Mouse (Mus musculus): ENCODE data around the gene Mindy3.

Mindy3 gene

DNA sequence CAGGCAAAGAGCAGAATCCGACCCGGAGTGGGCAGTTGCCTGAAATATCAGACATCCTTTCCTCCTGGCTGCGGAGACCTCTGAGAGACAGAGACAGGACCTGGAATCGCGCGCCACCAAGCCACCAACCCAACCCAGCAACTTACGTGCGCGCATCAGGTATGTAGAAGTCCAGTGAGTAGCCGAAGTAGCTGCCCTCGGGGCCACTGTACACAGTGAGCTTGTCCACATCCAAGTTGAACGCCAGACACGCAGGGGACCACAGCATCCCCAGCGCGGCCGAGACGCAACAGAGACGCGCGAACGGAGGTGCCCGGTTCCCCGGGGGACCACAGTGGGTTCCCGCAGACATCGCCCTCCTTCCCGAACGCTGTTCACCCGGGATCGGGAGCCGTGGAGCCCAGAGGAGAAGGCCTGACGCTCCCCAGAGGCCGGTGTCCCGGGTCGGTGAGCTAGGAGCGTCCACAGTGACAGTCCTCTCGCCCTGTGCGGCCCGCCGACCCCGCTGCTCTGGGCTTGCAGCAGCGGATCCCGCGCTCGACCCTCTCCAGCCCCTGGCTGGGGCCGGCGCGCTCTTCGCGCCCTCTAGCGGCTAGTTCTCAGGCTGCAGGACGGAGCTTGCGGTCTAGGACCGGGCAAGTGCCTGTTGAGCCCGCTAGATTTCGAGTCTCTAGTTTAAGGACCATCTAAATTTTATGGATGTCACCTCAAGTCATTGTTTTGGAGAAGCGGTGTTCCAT lies 117.7 kb downstream of the Mindy3 start, which contains the start of gene Itga8:
Gene Itga8 (minus strand): TSS at position 492 of the 740 bp plus-strand sequence.
- peak; percentile 71 for DNase-seq (ENCODE audit: low read depth, low spot score)

- no peak for DNase-seq (ENCODE audit: low read depth, low spot score)
Measured at GRCm38 (mm10) chr2:12300449-12301228, 118.6 kb downstream of the Mindy3 start.

GRCm38 (mm10) chr2:12297287-12297686 lies 122.0 kb downstream of the Mindy3 start:
- DNase-seq (ENCODE audit: low read depth, low spot score), result no peak
